Mouse (Mus musculus): ENCODE data around the gene Rnf169.

The Rnf169 gene

DNA sequence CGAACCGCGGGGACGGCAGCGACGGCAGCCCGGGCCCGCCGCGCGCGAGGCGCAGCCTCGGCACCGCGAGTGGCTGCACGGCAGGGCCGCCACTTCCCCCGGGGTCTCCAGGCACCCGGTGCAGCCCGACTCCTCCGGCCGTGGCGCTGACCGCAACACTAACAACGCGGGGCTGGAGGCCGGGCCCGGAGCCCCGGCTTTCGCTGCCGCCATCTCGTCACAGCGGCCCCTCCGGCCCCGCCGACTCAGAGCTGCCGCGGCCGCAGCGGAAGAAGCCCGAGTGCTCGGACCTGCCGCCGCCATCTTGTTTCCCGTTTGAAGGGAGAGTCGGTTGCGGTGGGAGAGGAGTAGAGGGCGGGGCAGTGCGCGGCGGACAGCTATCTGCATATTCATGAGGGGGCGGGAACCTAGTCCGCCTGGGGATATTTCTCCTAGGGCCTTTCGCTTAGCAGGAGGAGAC lies at the start of gene Rnf169:
Gene Rnf169 (minus strand): TSS at position 317 of the 460 bp plus-strand sequence.
- peak; percentile 89 for DNase-seq (ENCODE audit: low read depth, low spot score)

GRCm38 (mm10) chr7:100029307-100029706 lies 49.1 kb upstream of the Rnf169 start:
- peak; percentile 31 for DNase-seq (ENCODE audit: low read depth, low spot score)

GRCm38 (mm10) chr7:100027353-100027752 lies 47.1 kb upstream of the Rnf169 start:
- no peak for DNase-seq (ENCODE audit: low read depth, low spot score)

DNA sequence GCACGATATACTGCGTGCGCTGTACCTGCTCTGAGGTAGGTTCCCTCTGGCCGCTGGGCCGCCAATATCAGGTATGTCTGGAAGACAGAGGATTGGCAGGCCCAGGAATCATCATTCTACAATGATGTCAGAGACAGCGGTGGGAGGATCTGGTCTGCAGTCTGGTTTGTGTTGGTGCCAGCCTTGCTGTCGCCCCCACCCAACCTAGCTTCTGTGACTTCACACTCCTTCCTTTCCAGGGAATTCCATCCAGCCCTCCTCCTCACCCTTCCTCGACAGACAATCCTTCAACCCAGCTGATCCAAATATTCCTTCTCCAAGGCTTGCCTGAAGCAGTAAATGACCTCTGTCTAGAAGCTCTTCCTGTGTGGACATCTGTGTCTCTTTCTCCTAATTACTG lies 36.8 kb upstream of the Rnf169 start:
- DNase-seq (ENCODE audit: low read depth, low spot score) = no peak

DNA sequence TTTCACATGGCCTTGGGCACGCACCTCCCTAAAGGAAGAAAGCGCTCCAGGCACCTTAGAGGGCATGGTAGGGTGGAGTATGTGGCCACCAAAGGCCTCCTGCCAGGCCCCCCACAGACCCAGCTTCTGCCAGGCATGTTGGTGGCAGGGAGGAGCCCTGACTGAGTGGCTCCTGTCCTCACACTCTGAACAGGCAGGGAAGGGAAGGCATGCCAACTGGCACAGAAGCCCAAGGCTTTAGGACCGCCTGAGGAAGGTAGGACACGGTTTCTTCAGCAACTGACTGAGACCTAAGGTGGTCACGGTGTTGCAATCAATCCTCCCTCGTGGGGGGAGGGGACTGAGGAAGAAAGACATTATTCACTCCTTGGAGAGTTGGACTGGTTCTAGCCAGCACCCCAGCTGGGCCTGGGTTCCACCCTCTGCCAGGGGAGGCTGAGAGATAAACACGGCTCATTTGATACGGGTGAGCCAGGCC lies 33.9 kb upstream of the Rnf169 start:
- DNase-seq (ENCODE audit: low read depth, low spot score) = no peak

DNA sequence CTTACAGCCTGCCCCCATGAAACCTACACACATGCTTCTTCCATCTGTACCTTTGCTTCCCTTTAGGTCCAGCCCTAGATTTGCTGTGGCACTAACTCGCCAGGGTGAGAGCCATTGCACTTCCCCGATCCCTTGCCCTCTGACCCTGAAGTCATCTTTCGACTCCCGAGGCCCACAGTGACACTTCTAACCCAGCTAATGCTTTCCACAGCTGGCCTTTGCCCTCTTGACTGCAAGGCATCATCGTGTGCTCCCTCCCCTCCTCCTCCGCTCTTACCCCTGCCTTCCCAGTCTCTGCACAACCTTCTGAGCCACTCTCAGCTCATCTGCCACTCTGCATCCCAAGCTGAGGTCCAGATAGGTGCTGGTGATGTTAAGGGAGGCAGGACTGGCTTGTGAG lies 32.3 kb upstream of the Rnf169 start:
- no peak for DNase-seq (ENCODE audit: low read depth, low spot score)

DNA sequence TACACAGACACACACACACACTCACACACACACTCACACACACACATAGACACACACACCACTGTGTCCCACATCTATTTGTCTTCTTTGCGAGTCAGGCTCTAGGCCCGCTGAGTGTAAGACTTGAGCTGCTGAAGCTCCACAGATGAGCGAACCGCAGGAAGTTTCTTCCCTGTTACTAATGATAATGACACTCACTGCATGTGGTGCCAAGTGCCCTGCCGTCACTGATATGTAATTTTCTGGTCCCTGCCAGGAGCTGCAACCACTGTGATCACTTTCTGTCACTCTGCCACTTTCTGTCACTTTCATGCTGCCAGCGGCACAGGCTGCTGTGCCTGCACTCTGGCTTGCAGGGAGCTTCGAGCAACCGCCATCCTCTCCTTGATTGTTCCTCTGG lies 31.8 kb upstream of the Rnf169 start:
- DNase-seq (ENCODE audit: low read depth, low spot score) = no peak

GRCm38 (mm10) chr7:100010711-100011110 lies 30.5 kb upstream of the Rnf169 start:
- DNase-seq (ENCODE audit: low read depth, low spot score) = no peak

DNA sequence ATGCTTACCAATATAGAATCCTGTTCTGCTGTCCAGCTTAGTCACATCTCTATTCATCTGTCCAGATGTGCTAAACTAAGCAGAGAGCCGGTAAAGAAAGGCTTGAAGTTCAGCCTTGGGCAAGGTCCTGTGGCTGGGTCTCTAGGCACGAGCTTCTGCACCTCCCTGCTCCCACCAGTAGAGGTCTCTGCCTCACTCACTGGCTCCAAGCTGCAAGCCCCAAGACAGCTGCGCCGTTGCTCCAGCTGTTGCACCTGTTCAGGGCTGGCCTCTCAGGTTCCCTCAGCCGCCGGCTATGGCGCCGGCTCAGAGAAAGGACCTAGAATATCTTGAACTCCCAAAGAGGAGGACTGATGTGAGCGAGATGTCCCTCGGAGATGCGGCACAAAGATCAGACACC lies 29.4 kb upstream of the Rnf169 start:
- peak; percentile 60 for DNase-seq (ENCODE audit: low read depth, low spot score)

DNA sequence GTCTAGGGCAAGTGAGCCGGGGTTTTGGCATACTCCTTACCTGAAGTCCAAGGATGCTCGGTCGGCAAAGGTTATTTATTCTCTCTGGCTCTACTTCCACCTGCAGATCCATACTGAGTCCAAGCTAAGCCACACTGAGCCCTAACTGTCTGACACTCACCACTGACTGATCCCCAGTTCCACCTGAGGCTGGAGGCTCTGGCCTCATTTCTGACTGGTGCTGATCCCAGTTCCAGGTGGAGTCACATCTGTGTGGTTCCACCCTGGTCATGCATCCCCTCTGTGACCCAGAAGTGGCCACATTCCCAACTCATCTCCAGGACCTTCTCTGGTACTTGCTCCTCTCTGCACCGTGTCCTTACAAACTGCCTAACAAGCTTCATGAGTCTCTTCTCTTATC lies 28.5 kb upstream of the Rnf169 start:
- DNase-seq (ENCODE audit: low read depth, low spot score) = no peak

GRCm38 (mm10) chr7:100006411-100006810 lies 26.2 kb upstream of the Rnf169 start:
- no peak for DNase-seq (ENCODE audit: low read depth, low spot score)

GRCm38 (mm10) chr7:100005790-100006189 lies 25.5 kb upstream of the Rnf169 start, which contains the start of gene Chrdl2:
Gene Chrdl2, plus strand, starts transcription at chr7:100006172.
- DNase-seq (ENCODE audit: low read depth, low spot score) = no peak

DNA sequence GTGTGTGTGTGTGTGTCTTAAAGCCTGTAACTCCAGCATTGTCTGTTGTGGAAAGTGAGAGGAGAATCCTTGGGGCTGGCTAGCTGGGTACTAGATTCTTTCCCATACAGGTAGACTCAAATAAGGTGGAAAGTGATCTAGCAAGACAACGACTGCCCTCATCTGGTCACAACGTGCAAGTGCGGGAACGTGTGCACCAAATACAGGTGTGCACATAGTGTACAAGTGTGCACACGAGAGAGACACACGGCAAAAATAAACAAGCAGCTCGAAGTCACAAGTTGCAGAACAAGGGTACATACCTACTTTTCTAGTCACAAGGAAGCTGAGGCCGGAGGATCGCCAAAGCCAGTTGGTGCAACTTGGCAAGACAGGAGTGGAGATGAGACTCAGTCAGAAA lies 23.5 kb upstream of the Rnf169 start:
- no peak for DNase-seq (ENCODE audit: low read depth, low spot score)

- DNase-seq (ENCODE audit: low read depth, low spot score) = no peak
Measured at GRCm38 (mm10) chr7:99998668-99999067, 18.4 kb upstream of the Rnf169 start.

DNA sequence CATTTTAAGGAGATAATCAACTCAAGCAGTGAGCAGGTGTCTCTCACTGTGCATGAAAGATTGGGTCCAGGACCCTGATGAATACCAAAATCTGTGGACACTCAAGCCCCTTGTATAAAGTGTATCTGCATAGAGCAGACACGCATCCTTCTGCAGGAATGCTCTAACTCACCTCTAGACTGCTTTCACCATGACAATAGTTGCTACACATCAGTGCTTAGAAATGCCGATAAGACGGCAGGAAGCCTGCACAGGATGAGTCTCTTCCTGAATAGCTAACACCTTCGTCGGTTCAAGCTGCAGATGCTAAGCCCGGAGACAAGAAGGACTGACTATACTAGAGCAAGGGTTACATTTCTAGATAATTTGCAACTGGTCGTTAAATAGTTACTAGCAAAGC lies 14.9 kb upstream of the Rnf169 start:
- no peak for DNase-seq (ENCODE audit: low read depth, low spot score)

DNA sequence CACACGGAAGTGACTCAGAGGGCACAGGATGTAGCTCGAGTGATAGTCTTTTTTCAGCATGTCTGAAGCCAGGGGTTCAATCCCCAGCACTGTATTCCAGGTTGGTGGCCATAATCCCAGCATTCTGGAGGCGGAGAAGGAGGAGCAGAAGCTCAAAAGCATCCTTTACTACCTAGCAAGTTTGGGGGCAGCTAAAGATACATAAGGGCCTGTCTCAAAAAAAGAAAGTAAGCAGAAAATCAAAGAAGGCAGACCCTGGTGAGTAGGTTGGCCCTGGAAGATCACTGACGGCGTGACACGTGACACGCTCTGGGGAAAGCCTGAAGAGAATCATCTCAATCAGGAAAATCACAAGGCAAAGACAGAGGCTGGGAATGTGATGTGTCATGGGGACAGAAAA lies 12.9 kb upstream of the Rnf169 start:
- DNase-seq (ENCODE audit: low read depth, low spot score) = no peak

DNA sequence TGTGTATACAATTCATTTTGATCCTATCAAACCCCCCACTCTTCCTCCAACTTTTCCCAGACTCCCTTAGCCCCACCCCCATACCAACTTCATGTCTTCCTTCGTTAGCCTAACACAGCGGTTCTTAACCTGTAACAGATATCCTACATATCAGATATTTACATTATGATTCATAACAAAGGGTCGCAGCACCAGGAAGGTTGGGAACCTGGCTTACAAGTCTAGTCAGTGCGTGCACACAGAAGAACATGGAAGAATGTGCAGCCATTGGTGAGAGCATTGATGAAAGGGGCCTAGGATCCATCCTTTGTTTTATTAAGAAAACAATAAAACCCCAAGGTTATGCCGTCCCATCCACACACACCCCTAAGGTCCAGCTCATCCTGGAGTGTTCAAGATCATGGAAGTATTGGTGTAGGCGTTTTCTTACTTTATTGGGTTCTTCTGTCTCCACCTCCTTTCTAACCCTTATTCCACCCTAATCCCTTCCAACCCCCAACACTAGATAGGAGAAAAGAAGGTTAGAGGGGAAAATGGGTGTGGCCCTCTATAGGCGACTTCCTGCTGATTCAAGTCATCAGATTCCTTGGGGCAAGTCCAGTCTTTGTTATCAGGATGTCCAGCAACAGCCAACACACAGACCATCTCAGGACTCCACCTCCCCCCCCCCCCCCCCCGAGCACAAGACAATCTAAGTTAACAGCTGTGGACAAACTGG lies 10.9 kb upstream of the Rnf169 start:
- DNase-seq (ENCODE audit: low read depth, low spot score) = no peak

DNA sequence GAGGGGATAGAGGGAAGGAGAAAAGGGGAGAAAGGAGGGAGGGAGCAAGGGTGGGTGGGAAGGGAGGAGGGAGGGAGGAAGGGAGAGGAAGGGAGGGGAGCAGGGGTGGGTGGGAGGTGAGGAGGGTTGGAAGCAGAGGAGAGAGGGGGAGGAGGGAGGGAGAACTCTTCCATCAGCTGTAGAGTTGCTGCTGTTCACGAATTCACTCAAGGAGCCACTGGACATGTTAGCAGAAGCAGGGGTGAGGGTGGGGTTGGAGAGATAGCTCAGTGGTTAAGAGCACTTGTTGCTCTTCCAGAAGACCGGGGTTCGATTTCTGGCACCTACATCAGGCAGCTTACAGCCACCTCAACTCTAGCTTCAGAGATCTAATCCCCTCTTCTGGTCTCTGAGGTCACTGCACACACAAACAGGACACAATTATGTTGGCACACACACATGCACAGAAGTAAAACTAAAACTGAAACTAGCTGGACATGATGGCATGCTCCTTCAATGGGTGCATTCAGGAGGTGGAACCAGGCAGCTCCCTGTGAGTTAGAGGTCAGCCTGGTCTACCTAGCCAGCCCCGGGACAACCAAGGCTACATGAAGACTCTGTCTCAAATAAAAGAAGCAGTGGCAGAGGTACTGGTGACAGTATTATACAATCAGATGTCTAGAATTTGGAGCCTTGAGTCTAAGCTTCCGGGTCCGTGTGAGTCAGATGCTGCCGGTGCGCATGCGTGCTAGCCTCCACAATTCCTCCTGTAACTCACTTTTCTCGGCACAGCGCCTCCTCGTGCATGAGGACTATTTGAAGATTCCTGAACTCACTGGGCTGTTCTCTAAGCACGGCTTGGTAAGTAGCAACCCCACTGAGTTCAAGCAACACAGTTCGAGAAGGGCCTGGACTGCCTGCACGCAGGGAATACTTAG lies 9.9 kb upstream of the Rnf169 start:
- DNase-seq (ENCODE audit: low read depth, low spot score) = no peak

DNA sequence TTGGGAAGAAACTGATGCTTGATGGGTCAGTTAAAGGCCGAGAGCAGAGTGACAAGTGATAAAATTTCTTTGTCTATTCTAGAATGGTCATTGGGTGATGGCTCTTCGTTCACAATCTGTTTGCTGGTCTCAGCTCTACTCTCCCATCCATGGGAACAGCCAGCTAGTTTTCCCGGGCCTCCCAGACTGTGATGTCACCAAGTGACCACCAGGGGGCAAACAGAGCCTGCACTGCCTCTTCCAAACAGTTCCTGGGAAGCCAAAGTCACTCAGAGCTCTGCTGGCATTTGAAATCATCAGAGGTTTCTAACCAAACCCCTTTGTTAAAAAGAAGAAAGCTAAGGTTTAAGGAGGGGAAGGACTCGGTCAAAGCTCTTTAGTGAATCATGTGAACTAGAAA lies 8.5 kb upstream of the Rnf169 start:
- peak; percentile 79 for DNase-seq (ENCODE audit: low read depth, low spot score)

- DNase-seq (ENCODE audit: low read depth, low spot score) = no peak
Measured at GRCm38 (mm10) chr7:99982256-99983242, 2.3 kb upstream of the Rnf169 start.

- peak; percentile 73 for DNase-seq (ENCODE audit: low read depth, low spot score)
Measured at GRCm38 (mm10) chr7:99981311-99981710, 1.1 kb upstream of the Rnf169 start.
